Mouse (Mus musculus): Measurements from ENCODE around the gene Capn7.

- TF ChIP-seq EP300 (IDR thresholded peaks at IDR 0.05; ENCODE audit: low read depth) (no peak), CTCF (IDR thresholded peaks at IDR 0.05; ENCODE audit: low read depth) (no peak)
Observed at GRCm38 (mm10) chr14:31420985-31421384, 84.5 kb downstream of the Capn7 start.
